Mouse (Mus musculus): Measurements from ENCODE around the gene Slc27a4. TPM values are rescaled to one million over a fixed set of nuclear protein-coding genes. Genes with fewer than 3 reads are reported as not detected.
"Not testable (repeated sequence)": the region's sequence is repeated elsewhere in the genome, so short reads cannot be mapped to it uniquely, and the experiment has no call there.

Slc27a4 gene
- total RNA-seq (2021) = 1 to 10 TPM; 6.5 to 7.0 TPM
- long read RNA-seq, experiment 1, full-length matches to known transcripts = 5 of 7 reads
- long read RNA-seq, experiment 1, partial matches to known transcripts = 2 of 7 reads
- long read RNA-seq, experiment 1, other reads (novel, unspliced or antisense) = 0 of 7 reads
- long read RNA-seq, experiment 2, full-length matches to known transcripts = 6 of 9 reads
- long read RNA-seq, experiment 2, partial matches to known transcripts = 3 of 9 reads
- long read RNA-seq, experiment 2, other reads (novel, unspliced or antisense) = 0 of 9 reads

- peak; percentile 97 for DNase-seq (ENCODE audit: low spot score)
Observed at GRCm38 (mm10) chr2:29802075-29802826, at the start of gene Slc27a4. Gene Slc27a4 (plus strand): TSS chr2:29802634.

- DNase-seq (ENCODE audit: low spot score) = no peak
Observed at GRCm38 (mm10) chr2:29755693-29756092, 46.7 kb upstream of the Slc27a4 start.

- peak; percentile 57 for DNase-seq (ENCODE audit: low spot score)
Observed at GRCm38 (mm10) chr2:29764831-29765230, 37.6 kb upstream of the Slc27a4 start.

DNA sequence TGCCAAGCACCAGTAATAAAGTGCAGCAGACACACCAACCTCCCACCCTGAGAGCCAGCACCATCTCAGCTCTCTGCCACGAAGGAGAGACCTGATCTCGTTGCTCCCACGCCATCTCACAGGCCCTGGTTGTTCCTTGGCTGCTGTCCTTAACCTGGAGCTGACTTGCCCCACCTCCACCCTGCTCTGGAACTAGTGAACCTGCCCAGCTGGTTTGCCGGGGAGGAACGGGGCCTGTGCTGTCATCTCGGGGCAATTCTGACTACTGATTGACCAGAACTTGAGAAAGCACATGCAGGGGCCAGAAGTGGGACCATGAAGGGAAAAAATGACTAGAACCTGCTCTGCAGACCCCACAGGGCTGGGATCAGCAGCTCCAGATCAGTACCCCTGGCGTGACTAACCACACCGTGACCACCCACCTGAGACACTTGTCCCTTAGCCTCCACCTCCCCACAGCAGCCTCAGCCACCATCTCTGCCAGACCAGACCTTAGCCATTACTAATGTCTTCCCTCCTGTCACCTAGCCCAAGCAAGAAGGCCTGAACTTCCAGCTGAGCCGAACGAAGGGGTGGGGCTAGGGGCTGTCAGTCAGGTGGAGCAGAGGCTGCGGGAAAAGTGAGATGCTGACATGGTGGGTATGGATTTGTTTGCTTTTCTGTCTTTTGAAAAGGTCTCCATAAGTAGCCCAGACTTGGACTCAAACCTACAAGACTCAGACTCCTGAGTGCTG lies 34.3 kb upstream of the Slc27a4 start:
- no peak for DNase-seq (ENCODE audit: low spot score)

DNA sequence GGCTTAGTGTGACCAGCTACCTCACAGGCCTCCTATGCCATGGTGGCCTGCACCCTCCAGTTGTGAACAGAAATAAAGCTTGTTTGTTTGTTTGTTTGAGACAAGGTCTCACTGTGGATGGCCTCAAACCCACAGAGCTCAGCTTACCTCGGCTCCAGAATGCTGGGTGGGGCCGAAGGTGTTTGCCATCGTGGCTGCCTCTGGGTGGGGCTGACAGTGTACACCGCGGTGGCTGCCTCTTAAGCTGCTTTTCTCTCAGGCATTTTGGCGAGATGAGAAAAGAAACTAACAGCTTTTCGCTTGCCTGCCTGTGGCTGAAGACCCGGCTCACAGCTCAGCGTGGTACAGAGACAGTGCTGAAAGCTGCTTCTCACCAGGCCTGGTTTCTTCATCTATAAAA lies 33.5 kb upstream of the Slc27a4 start:
- DNase-seq (ENCODE audit: low spot score) = no peak

- DNase-seq (ENCODE audit: low spot score) = no peak
Observed at GRCm38 (mm10) chr2:29770162-29770561, 32.3 kb upstream of the Slc27a4 start.

GRCm38 (mm10) chr2:29771611-29772461 lies 30.6 kb upstream of the Slc27a4 start:
- DNase-seq (ENCODE audit: low spot score) = no peak

- DNase-seq (ENCODE audit: low spot score) = no peak
Observed at GRCm38 (mm10) chr2:29773323-29773722, 29.1 kb upstream of the Slc27a4 start.

GRCm38 (mm10) chr2:29781256-29781655 lies 21.2 kb upstream of the Slc27a4 start:
- not testable (repeated sequence) for DNase-seq (ENCODE audit: low spot score)

- no peak for DNase-seq (ENCODE audit: low spot score)
Observed at GRCm38 (mm10) chr2:29784290-29784689, 18.1 kb upstream of the Slc27a4 start.

DNA sequence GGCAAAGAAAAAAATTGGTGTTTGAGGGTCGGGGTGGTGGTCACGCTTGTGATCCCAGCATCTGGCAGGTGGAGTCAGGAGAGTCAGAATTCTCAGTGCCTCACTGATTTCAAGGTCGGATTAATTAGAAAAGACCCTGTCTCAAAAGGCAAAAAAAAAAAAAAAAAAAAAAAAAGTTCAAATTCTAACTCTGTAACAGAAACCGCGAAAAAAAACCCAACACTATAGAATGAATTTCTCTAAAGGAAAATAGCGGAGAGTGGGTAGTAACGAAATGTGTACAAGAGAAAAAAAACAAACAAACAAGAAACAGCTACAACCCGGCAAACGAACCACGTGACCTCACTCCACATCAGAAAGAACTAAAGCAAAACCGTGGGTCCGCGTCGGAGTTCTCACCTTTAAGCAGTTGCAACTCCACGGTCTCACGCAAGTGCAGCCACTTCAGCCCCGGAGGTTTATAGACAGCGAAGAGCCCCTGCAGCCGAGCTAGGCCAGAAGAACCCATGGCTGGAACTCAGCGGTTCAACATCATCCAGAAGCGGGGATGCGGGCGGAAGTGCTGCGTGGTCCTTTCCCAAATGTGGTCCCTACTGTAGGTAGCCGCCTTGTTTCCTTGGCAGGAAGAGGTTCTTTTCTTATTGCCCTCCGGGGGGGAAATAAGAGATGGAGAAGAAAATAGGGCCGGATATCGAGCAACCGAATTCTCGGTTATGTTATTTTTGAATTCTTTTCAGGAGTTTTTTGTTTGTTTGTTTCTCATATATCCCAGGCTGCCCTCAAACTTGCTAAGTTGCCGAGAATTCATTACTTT lies 15.1 kb upstream of the Slc27a4 start, which contains the start of gene Coq4:
Gene Coq4 (plus strand): TSS at position 390 of the 814 bp plus-strand sequence.
- DNase-seq (ENCODE audit: low spot score) = peak; percentile 93

DNA sequence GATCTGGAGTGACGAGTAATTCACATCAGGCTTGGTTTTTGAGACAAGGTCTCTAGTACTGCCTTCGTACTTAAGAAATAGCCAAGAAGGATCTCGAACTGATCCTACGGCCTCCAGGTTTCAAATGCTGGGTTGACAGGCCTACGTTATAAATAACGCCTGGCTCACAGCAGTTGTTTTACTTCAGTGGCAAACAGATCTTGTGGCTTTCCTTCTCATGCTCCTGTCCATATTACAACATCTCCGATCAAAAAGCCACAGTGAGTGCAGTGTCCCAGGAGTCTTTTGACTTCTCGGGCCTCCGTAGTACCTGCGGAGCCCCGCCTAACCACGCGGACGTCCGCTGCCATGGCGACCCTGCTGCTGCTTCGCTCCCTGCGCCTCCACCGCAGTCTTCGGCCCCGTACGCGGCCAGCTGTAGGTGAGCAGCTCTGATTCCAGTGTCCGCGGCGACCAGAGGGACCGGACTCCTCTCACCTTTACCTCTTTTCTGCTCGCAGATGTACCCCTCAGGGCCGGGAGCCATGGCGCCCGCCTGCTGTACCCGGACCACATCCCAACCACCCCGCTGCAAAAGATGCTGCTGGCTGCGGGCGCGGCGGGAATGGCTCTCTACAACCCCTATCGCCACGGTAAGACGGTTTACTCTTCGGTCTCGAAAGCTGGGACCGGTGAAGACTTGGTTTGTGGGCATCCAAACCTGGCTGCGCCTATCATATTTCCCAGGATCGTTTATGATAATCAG lies 14.3 kb upstream of the Slc27a4 start, which contains the start of gene Trub2:
Gene Trub2 (minus strand): TSS at position 566 of the 745 bp plus-strand sequence.
- peak; percentile 82 for DNase-seq (ENCODE audit: low spot score)

DNA sequence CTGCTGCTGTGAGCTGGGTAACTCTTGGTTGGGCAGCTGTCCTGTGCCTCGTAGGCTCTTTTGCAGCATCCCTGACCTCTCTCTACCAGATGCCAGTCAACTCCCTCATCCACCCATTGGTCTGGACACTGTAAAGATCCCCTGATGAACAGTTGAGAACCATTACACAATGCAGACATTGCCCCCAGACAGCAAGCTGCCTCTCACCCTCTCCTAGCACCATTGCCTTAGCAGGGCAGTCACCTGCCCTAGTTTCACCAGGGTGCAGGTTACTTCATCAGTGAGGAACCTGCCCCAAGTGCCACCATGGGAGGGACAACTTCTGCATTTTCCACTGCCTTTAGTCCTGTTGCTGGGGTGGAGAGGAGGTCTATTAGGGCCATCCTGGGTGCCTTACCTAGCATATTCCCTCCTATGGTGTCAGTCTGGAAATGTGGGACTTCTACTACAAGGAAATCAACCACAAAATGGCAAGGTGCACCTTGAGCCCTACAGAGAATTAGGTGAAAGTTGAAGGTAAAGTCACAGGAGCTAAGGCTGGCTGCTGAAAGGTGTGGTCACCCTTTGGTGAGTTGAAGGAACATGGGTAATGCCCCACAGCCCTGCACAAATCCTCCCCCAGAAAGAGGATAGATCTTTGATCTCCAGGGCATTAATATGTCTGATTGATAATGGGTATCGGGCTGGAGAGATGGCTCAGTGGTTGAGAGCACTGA lies 9.5 kb upstream of the Slc27a4 start:
- DNase-seq (ENCODE audit: low spot score) = no peak

- DNase-seq (ENCODE audit: low spot score) = no peak
Observed at GRCm38 (mm10) chr2:29802827-29803201, 380 bp downstream of the Slc27a4 start.

DNA sequence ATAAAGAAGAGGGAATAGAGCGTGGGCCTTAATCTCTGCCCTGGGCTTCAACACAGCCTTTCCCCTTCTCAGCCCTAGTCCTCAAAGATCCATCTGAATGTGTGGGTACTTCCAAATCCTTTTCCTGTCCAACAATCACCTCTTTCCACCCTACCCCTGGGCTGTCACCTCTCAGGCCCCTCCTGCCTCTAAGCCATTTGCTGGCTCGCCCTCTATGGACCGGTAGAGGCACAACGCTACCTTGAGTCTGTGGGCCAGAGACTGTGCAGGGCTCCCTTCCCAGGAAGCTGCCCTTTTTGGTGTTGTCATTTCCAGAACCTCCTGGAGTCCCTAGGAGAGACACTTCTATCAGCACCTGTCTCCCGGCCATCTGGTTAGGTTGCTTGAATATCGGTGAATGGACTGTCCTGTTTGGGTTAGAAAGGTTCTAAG lies 982 bp downstream of the Slc27a4 start:
- no peak for DNase-seq (ENCODE audit: low spot score)

GRCm38 (mm10) chr2:29815678-29816371 lies 13.4 kb downstream of the Slc27a4 start:
- DNase-seq (ENCODE audit: low spot score) = no peak

GRCm38 (mm10) chr2:29817426-29818232 lies 15.2 kb downstream of the Slc27a4 start:
- peak; percentile 81 for DNase-seq (ENCODE audit: low spot score)
